Mouse (Mus musculus): ENCODE measurements around the gene Ppp1r14a.

- no peak for TF ChIP-seq CTCF (IDR thresholded peaks at IDR 0.05; ENCODE audit: low read depth)
- no peak for TF ChIP-seq EP300 (IDR thresholded peaks at IDR 0.05; ENCODE audit: low read depth)
These were observed 39.9 kb downstream of the Ppp1r14a start for GRCm38 (mm10) chr7:29328984-29329383.

Measured in liver, postnatal 0 days (tissue).